Mouse (Mus musculus): ENCODE data around the gene Tmem52b.

- TF ChIP-seq GATA1 (IDR thresholded peaks at IDR 0.05; ENCODE audit: low read length) (no peak), TAL1 (IDR thresholded peaks at IDR 0.05; ENCODE audit: low read length) (no peak)
These were observed 15.1 kb downstream of the Tmem52b start for GRCm38 (mm10) chr6:129527416-129527815.
